Mouse (Mus musculus) retina, adult 2 months (tissue): ENCODE results near the gene Siglecg.
"Not testable (repeated sequence)": the region's sequence is repeated elsewhere in the genome, so short reads cannot be mapped to it uniquely, and the experiment has no call there.

Source experiments
- DNase-seq: peaks from one replicate; pipeline ENCODE4 v3.0.0-alpha.2; 2012; ENCODE audit warnings: low read depth, low spot score

Gene Siglecg

DNA sequence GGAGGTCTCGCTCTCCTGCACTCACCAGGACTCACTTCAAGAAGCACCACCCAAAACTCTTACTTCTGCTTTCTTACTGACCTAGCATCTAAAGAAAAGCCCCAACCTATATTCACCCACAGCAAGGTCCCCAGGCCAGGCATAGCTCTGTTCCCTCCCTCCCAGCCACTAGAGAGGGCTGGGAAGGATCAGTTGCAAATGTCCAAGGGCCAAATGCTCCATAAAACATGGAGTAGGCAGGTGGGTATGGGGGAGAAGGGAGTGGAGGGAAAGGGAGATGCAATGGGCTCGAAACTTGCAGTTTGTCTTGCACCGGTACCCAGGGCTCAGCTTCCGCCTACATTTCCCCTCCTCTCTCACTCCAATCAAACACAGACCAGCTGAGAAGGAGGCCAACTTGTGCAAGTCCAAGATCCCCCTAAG lies at the start of gene Siglecg:
Gene Siglecg (plus strand): TSS at position 74 of the 423 bp plus-strand sequence.
- DNase-seq, result no peak

DNA sequence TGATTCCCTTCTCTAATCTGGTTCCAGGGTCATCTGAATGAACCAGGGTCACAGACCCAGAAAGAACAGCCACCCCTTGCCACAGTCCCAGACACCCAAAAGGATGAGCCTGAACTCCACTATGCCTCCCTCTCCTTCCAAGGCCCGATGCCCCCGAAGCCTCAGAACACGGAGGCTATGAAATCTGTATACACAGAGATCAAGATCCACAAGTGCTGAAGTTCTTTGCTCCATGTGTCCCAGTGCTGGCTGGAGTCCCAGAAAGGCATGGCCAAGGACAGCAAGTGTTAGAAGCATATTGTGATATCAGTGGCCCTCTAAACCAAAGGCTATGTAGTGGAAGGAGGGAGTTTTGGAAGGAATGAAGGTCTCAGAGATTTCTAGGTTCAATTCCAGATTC lies 49.4 kb upstream of the Siglecg start:
- DNase-seq, result no peak

DNA sequence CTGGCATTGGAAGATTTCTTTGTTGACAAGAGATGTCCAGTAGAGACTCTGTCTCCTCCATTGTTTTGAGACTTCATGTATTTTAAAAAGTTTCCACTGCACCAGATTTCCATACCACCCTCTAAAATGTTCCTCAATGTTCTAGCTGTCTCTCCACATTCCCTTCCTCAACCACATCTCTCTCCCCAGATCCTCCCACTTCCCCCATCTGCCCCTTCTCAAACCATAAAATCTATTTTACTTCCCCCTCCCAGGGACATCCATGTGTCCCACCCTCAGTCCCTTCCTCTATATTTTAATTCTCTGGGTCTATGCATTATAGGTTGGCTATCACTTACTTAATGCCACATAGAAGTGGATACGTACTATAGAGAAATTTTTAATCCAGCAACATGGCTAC lies 46.6 kb upstream of the Siglecg start:
- DNase-seq, result no peak

DNA sequence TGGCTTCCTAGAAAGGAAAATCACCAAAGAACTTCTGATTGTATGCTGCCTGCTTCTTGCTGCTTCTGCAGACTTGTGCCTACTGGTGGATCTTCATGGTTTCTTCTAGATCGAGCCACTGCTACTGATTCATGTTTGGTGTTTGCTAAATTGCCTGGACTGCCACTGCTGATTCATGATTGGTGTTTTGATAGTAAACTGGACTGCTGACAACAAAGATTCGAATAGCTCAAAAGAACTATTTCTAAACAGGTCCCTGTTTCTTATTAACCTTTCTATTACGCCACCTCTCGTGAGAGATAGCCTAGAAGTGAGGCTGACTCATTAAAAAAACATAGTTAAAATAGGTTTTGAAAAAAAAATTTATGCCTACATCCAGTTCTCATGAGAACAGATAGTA lies 46.0 kb upstream of the Siglecg start:
- DNase-seq, result no peak

DNA sequence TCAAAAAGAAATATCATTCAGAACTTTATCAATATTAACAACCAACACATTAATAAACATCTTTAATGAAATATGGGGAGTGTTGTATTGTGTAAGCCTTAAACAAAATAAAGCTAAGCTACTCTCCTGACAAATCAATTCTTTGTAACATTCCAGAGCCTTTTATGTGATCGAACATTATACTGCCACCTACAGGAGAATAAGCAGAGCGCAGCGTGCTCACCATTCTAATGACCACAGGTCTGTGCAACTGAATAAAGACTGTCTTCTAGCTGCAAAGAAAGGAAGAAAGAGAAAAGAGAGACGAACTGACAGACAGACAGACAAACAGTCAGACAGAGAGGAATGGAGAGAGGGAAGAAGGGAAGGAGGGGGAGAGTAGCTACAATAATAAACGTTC lies 29.8 kb upstream of the Siglecg start:
- peak; percentile 3 for DNase-seq

DNA sequence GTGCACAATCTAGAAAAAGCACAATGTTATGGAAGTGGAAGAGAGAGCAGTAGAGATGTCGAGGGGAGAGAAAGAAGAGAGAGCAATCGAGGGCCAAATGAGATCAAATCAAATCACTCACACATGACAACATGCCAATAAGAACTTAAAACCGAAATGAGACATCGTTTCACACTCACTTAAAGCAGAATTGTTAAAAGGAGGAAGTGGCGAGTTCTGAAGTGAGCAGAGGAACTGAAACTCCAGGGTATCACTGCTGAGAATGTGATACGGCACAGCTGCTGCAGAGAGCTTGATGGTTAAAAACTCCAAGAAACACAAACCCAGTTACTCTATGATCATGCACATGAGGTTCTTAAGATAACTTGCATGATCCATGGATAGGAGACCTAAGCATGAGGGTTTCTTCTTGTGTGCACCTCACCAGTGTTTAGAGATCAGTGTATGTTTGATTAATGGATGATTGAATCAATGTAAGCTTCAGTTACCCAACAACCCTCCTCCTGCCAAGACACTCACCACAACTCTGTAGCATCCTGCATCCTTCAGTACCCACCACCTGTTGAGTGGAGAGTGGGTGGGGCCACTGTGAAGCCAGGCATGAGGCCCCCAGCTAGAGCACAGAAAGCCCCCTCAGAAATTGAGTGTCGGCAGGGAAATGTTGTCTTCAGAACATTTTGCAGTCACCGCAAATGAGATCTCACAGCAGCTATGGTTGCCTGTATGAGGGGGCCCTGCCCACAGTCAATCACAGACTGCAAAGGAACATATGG lies 15.5 kb upstream of the Siglecg start:
- no peak for DNase-seq

DNA sequence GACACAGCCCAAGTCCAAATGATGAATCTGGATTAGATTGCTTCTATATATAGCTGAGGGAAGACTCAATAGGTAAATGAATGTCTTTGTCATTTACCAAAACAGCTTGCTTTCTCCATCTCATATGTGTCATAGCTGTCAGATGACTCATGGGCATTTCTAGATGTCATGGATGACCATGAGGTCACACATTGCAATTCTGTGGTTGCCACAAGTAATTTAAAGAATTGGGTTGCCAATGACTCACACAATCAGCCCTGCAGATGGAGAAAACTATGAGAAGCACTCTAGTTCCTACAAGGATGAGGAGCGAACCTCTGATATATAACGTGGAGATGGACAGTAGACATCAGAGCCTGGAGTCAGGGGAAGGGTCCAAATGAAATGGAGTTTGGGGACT lies 8.5 kb upstream of the Siglecg start:
- no peak for DNase-seq

DNA sequence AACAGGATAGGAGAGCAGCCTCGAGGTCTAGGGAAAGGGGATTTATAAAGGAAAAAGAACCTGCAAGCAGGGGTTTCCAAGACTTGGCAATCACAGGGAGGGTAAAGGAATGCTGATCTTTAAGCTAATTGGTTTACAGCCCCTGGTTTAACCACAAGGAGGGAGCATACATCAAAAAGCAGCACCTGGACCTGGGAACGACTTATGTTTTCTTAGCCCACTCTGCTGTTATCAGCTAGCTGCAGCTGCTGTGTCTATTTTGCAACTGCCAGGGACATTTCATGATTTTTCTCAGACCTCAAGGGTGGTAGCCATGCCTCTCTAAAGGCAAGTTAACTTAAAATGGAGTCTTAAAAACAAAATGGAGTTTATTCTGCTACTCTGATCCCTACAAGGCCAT lies 5.3 kb upstream of the Siglecg start:
- no peak for DNase-seq

DNA sequence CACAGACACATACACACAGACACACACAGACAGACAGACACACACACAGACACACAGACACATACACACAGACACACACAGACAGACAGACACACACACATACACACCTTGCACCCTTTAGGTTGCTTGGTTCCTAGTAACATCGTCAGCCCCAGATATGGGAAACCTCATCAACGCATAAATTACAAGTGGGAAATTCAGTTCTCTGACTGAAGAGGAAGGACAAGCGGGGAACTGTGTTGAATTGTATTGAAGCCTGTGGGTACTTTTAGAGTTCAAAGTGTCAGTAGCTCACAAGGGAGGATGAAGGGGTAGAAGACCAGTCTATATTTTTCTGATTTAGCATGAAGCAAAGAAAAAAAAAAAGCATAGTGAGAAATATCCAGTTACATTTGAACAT lies 431 bp upstream of the Siglecg start:
- DNase-seq, result no peak

DNA sequence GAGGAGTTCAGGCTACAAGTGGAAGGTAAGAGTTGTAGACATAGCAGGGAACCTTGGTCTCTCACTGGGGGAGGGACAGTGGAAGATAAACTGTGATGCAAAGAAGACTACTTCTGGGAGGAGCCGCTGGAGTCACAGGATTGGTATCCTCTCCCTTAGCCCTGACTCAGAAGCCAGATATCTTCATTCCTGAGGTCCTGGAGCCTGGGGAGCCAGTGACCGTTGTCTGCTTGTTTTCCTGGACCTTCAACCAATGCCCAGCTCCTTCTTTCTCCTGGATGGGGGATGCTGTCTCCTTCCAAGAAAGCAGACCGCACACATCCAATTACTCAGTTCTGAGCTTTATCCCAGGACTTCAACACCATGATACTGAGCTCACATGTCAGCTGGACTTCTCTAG lies 1.1 kb downstream of the Siglecg start:
- no peak for DNase-seq

DNA sequence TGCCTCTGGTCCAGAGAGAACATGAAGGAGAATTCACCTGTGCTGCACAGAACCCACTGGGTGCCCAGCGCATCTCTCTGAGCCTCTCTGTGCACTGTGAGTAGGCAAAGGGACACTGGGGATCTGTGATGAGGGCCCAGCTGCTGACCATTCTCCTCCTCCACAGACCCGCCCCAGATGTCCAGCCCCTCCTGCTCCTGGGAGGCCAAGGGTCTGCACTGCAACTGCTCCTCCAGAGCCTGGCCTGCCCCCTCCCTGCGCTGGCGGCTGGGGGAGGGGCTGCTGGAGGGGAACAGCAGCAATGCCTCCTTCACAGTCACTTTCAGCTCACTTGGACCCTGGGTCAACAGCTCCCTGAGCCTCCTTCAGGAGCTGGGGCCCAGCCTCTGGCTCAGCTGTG lies 3.7 kb downstream of the Siglecg start:
- not testable (repeated sequence) for DNase-seq

DNA sequence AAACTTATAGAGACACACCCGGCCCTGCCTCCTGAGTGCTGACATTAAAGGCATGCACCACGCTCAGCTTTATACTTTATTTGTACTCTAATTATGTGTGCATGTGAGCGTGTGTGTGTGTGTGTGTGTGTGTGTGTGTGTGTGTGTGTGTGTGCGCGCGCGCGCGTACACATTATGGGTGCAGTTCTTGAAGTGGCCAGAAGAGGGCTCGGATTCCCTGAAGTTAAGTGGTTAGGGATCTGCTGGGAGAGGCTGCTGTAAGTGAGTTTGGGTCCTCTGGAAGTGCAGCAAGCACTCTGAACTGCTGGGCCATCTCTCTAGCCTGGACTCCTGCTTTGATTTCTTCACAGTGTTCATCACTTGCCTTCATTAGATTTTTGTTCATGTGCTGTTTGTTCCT lies 9.3 kb downstream of the Siglecg start:
- no peak for DNase-seq

DNA sequence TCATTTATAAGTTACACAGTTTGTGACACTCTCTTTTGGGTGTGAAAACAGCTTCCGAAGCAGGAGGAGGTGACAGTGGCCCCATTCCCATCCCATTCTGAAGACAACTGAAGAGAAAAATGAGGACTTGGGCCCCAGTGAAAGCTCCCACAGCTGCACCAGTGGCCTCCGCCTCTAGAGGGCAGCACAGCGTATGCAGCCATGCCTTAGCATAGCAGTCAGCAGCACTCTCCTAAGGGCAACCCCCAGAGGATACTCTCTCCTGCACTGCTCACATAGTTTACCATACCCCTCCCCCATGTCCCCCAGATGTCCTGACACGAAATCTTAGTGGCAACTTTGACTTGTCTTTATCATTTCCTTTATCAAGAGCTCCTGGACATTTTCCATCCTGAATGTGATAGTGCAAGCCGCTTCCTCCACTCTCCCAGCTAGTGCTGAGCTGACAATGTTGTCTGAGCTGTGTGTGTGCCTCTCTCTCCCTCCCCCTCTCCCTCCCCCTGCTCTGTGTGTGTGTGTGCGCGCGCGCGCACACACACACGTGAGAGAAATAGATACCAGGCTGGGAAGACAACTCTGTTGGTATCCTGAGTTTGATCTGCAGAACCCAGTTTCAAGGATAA lies 15.1 kb downstream of the Siglecg start:
- DNase-seq, result peak; percentile 52

DNA sequence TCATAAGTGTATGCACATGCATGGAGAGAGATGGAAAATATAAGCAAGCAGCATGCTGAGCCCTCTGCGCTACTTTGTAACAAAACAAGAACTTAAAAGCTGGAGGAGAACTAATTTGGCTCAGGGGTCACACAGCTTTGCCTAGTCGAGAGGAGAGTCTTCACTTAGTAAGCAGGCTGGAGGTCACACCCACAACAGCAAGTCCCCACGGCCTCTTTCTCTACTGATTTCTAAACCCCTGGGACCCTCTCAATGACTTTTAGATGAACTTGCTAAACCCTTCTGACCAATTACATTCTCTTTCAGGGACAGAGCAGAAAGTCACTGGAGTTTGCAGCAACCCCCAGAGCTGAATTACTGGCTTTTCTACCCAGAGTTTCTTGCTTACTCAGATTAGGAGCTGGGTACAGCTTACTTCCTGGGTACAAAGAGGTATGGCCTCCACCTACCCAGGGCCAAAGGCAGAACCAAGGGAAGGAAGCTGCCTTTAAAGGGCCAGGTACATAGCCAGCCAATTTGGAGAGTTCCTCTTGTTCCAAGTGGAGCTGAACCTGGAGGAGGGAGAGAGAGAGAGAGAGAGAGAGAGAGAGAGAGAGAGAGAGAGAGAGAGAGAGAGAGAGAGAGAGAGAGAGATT lies 16.1 kb downstream of the Siglecg start:
- no peak for DNase-seq

DNA sequence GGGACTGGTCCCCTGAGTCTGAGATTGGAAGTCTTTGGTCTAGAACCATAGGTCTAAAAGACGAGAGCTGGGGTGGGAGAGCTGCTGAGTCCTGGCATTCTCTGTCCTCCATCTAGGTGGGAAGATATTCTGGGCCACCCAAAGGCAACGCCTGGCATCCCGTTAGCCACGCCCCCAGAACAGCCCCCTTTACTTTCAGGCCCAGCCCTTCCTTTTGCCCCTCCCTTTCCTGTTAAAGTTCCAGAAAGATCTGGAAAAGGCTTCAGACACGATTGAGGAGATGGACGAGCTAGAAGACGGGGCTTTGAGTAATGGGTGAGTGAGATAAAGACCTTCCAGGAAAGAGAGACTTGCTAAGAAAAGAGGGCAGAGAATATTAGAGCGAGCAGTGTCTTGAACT lies 19.4 kb downstream of the Siglecg start, which contains the start of gene Lim2:
Gene Lim2 (plus strand): TSS at position 265 of the 400 bp plus-strand sequence.
- no peak for DNase-seq

DNA sequence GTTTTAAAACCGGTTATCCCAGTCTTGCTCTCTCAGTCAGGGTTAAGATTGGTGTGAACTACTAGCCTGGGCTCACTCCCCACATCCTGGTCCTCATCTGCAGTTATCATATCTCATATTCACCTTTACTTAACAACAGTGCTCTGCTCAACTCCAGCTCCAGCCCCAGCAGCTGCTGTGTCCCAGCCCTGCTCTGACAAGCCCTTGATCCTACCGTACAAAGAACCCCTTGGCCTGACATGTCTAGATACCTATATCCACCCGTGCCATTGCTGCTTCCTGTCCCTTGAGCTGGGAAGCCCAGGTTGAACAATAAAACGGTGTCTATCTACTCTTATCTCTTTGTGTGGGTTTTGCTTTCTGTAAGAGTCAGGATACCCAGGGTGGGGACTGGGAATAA lies 21.5 kb downstream of the Siglecg start:
- DNase-seq, result no peak

DNA sequence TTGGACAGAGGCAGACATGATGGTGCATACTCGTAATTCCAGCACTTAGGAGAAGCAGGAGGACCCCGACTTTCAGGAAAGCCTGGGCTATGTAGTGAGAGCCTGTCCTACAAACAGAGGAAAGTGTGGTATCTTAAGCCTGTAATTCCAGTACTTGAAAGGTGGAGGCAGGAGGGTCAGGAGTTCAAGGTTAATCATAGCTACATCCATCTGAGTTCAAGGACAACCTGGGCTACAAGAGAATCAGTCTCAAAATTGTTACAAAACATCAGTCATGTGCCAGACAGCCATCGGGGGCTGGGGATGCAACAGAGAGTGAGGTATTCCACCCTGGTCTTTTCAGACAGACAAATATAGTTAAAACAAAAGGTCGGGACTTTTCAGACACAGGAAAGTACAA lies 24.9 kb downstream of the Siglecg start:
- no peak for DNase-seq

DNA sequence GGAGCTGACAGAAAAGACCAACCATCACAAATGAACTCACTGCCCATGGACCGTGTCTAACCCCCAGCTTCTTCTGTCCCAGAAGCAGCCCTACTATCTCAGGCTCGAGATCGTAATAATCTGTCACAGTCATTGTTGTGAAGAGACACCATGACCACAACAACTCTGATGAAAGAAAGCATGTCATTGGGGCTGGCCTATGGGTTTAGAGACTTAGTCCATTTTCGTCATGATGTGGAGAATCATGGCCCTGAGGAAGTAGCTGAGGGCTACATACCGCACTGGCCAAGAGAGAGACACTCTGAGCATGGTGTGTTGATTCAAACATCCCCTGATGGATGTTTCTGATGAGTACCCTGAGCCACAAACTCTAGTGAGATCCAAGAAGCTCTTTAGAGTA lies 26.7 kb downstream of the Siglecg start:
- no peak for DNase-seq

DNA sequence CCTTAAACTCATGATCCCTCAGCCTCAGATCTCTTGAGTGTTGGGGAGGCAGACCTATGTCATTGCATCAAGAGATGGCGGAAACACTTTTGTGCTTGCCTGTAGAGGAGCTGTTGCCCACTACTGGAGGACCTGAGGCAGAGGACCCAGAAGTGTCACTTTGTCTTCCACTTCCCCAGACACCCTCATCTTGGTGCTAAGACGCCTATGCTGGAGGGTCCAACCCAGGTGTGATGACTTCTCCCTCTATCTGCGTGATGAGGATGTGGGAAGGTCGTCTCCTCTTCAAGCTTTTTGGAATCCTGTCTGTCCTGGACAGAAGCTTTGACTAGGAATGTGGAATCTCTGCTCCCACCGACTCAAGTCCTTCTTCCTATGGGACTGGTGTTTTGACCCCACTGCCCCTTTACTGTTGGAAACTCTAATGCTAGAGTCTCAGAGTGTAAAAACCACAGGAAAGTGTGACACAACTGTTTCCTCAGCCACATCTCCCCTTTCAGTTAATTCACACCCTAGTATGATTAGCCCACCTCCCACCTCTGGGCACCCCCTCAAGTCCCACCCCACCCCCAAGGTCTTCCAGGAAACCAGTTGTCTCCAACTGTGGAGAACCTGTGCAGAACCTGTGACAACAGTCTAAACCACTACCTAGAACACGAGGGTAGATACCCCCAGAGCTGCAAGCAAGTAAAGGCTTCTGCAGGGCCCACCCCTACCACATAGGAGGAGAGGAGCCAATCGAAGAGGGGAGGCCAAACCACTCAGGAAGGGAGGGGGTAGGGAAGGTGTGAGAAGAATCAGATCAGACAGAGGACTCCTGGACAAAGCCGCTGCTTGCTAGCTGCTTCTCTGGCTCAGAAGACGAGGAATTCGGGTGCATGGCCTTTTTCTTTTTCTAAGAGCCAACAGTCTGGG lies 28.6 kb downstream of the Siglecg start, which contains the start of gene Nkg7:
Gene Nkg7 (plus strand): TSS at position 733 of the 915 bp plus-strand sequence.
- DNase-seq, result no peak

DNA sequence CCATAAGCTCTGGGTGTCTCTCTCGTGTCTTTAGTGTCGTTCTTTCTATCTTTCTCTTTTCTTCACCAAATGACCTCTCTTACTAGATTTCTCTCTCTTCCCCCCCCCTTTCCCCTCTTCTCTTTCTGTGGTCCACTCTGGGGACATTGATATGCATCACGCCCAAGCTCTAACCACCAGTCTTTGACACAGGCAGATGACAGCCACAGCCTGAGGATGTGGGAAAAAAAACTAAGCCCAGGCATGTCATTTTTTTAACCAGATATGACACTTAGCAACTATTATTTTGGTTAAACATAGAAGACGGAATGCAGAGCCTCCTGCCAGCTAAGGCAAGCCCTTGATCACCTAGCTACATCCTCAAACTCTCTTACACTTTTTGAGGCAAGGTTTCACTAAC lies 30.6 kb downstream of the Siglecg start:
- no peak for DNase-seq

DNA sequence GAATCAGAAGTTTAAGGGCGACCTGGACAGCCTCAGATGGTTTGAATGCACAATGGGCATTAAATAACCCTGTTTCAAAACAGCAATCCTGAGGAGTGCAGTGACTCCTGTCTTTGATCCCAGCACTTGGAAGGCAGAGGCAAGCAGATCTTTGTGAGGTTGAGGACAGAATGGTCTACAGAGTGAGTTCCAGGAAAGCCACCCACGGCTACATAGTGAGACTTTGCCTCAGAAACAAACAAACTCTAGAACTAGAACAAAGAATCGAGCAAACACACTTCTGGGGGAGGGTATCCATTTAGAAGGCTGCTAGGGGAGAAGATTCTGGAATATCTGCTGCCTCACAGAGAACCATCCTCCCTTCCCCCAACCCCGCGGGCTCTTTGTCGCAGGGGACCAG lies 32.5 kb downstream of the Siglecg start, which contains the start of gene Cldnd2:
Gene Cldnd2 (plus strand): TSS at position 301 of the 400 bp plus-strand sequence.
- DNase-seq, result no peak

DNA sequence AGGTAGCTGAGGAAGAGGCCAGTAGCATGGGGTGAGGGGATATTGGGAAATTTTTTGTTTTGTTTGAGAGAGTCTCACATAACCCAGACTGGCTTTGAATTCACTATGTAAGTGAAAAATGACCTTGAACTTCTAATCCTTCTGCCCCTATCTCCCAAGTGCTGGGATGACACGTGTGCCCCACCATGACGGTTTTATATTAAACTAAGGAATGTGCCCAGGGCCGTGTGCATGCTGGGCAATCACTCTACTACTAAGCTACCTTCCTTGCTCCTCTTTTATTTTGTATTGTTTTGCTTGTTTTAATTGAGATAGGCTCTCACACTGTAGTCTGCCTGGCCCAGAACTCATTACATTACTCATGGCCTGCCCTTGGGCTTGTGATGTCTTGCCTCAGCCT lies 33.1 kb downstream of the Siglecg start:
- no peak for DNase-seq
